Mouse (Mus musculus): ENCODE measurements around the gene Dzip1. TPM values are rescaled to one million over a fixed set of nuclear protein-coding genes. Genes with fewer than 3 reads are reported as not detected.
A peak's percentile ranks its signal among the peaks of the same experiment; 100 is the strongest.

The Dzip1 gene
- total and polyA plus RNA-seq, 3 experiments = 3.1 to 30.9 (median 6.9) TPM

DNA sequence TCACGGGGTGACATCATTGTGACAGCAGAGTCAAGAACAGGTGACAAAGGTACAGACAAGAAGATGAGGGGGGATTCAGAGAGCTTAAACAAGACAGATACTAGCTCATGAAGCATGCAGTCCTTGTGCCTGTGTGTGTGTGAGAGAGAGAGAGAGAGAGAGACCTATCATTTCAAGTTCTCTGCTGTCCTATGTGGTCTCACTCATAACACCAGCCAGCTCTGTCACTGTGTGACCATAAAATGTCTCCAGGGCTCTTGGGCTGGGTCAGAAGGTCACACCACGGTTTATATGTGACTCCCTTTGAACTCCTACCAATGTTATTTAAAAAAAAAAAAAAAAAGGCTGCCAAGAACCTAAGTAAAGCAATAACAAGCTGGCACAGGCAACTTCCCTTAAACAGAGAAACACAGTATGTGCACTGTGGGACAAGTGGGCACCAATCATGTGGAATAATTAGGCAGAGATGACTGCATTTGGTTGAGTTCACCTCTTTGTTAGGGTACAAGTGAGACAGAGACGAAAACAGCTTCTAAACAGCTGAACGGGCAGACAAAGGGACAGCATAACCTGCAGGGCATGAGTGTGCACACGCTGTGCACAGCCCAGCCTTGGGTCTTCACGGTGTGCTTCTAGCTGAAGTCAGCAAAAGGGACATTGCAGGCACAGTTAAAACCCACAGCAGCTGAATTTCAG lies 21.2 kb downstream of the Dzip1 start:
- ATAC-seq (ENCODE audit: extremely low read depth, insufficient number of reproducible peaks, low FRiP score, poor library complexity, severe bottlenecking) (no peak; the same call in 1 of the 2 replicates), DNase-seq (ENCODE audit: low spot score) (no peak)
- Histone ChIP-seq H3K4me1 (ENCODE audit: insufficient read depth, low read depth, low read length) (peaks cover 48% of the 10 kb centered on the region), H3K9me3 (replicated peaks) (no peaks in the 10 kb centered on the region; the same call in 1 of the 2 replicates), H3K36me3 (replicated peaks) (no peaks in the 10 kb centered on the region), H3K27me3 (ENCODE audit: insufficient read depth, low read length) (peaks cover 30% of the 10 kb centered on the region), H3K4me3 (ENCODE audit: low read depth, low read length) (no peak overlapping the region)
- TF ChIP-seq TAL1 (conservative IDR thresholded peaks at IDR 0.05; ENCODE audit: low read depth, low read length) (no peak), GATA1 (IDR thresholded peaks at IDR 0.05; ENCODE audit: borderline replicate concordance, low read length) (no peak), CTCF (IDR thresholded peaks at IDR 0.05; ENCODE audit: low read depth, low read length) (no peak), GATA2 (IDR thresholded peaks at IDR 0.05; ENCODE audit: borderline replicate concordance, low read depth, low read length) (no peak), POLR2AphosphoS5 (IDR thresholded peaks at IDR 0.05; ENCODE audit: insufficient replicate concordance, low read depth, low read length) (no peak)

DNA sequence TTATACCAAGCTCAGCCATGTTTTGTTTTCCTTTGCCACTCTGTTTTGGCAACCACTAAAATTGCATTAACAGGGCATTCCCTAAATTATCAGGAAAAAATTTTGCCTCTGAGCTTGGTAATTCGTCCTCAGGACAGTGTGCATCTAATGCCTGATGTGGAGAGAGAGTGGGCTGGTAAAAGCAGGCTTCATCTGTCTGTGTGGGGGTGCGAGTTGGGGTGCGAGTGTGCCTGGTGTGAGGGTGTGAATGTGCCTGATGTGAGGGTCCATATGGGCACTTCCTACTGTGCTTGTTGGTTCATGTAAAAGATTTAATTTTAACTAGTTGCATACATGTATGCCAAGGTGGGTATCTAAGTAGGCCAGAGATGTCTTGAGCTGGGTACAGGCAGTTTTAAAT lies 21.9 kb downstream of the Dzip1 start:
- ATAC-seq (ENCODE audit: extremely low read depth, insufficient number of reproducible peaks, low FRiP score, poor library complexity, severe bottlenecking) (no peak), DNase-seq (ENCODE audit: low spot score) (no peak)
- no peak for TF ChIP-seq GATA2 (IDR thresholded peaks at IDR 0.05; ENCODE audit: borderline replicate concordance, low read depth, low read length)
- no peak for TF ChIP-seq CTCF (IDR thresholded peaks at IDR 0.05; ENCODE audit: low read depth, low read length)
- TF ChIP-seq TAL1 (conservative IDR thresholded peaks at IDR 0.05; ENCODE audit: low read depth, low read length) = no peak
- TF ChIP-seq GATA1 (IDR thresholded peaks at IDR 0.05; ENCODE audit: borderline replicate concordance, low read length) = no peak
- no peak for TF ChIP-seq POLR2AphosphoS5 (IDR thresholded peaks at IDR 0.05; ENCODE audit: insufficient replicate concordance, low read depth, low read length)
- peaks cover 48% of the 10 kb centered on the region for H3K4me1 ChIP-seq (ENCODE audit: insufficient read depth, low read depth, low read length)
- no peaks in the 10 kb centered on the region; the same call in 1 of the 2 replicates for H3K9me3 ChIP-seq (replicated peaks)
- no peaks in the 10 kb centered on the region for H3K36me3 ChIP-seq (replicated peaks)
- peaks cover 30% of the 10 kb centered on the region for H3K27me3 ChIP-seq (ENCODE audit: insufficient read depth, low read length)
- H3K4me3 ChIP-seq (ENCODE audit: low read depth, low read length) = no peak overlapping the region

GRCm38 (mm10) chr14:118900911-118901310 lies 24.3 kb downstream of the Dzip1 start:
- H3K36me3 ChIP-seq (replicated peaks) = no peaks in the 10 kb centered on the region
- DNase-seq (ENCODE audit: low spot score) (no peak), ATAC-seq (ENCODE audit: extremely low read depth, insufficient number of reproducible peaks, low FRiP score, poor library complexity, severe bottlenecking) (no peak; the same call in 1 of the 2 replicates)
- H3K4me1 ChIP-seq (ENCODE audit: insufficient read depth, low read depth, low read length) = peaks cover 41% of the 10 kb centered on the region
- H3K4me3 ChIP-seq (ENCODE audit: low read depth, low read length) = no peak overlapping the region
- TF ChIP-seq GATA2 (IDR thresholded peaks at IDR 0.05; ENCODE audit: borderline replicate concordance, low read depth, low read length) (no peak), GATA1 (IDR thresholded peaks at IDR 0.05; ENCODE audit: borderline replicate concordance, low read length) (no peak), CTCF (IDR thresholded peaks at IDR 0.05; ENCODE audit: low read depth, low read length) (no peak), POLR2AphosphoS5 (IDR thresholded peaks at IDR 0.05; ENCODE audit: insufficient replicate concordance, low read depth, low read length) (no peak), TAL1 (conservative IDR thresholded peaks at IDR 0.05; ENCODE audit: low read depth, low read length) (no peak)
- no peaks in the 10 kb centered on the region; the same call in 1 of the 2 replicates for H3K9me3 ChIP-seq (replicated peaks)
- peaks cover 25% of the 10 kb centered on the region for H3K27me3 ChIP-seq (ENCODE audit: insufficient read depth, low read length)

- Histone ChIP-seq H3K4me3 (ENCODE audit: low read depth, low read length) (no peak overlapping the region), H3K27me3 (ENCODE audit: insufficient read depth, low read length) (peaks cover 25% of the 10 kb centered on the region), H3K4me1 (ENCODE audit: insufficient read depth, low read depth, low read length) (peaks cover 37% of the 10 kb centered on the region), H3K9me3 (replicated peaks) (no peaks in the 10 kb centered on the region; the same call in 1 of the 2 replicates), H3K36me3 (replicated peaks) (no peaks in the 10 kb centered on the region)
- TF ChIP-seq POLR2AphosphoS5 (IDR thresholded peaks at IDR 0.05; ENCODE audit: insufficient replicate concordance, low read depth, low read length) = no peak
- no peak for TF ChIP-seq GATA2 (IDR thresholded peaks at IDR 0.05; ENCODE audit: borderline replicate concordance, low read depth, low read length)
- TF ChIP-seq GATA1 (IDR thresholded peaks at IDR 0.05; ENCODE audit: borderline replicate concordance, low read length) = no peak
- no peak for TF ChIP-seq CTCF (IDR thresholded peaks at IDR 0.05; ENCODE audit: low read depth, low read length)
- no peak for TF ChIP-seq TAL1 (conservative IDR thresholded peaks at IDR 0.05; ENCODE audit: low read depth, low read length)
- no peak for DNase-seq (ENCODE audit: low spot score)
- 0 out of 2 replicates have a peak, but pooled peaks have one; percentile 31 for ATAC-seq (ENCODE audit: extremely low read depth, insufficient number of reproducible peaks, low FRiP score, poor library complexity, severe bottlenecking)
Observed at GRCm38 (mm10) chr14:118899940-118900339, 25.3 kb downstream of the Dzip1 start.

DNA sequence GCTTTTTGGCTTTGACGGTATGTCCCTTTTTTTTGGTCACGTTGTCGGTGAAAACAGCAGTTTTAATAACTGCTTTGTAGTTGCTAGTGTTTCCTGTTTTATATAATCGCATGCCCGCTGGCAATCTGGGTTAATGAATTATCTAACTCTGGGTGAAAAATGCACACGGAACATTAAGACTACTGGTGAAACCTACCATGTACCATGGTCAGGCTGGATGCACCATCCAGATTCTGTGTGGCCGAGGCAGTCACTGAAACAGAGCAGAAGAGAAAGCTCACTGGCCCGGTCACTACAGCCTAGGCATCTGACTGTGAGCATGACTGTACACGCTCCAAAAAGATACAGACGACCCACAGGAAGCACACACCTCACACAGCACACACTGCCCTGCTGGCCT lies 29.6 kb downstream of the Dzip1 start:
- Histone ChIP-seq H3K4me1 (ENCODE audit: insufficient read depth, low read depth, low read length) (peaks cover 4% of the 10 kb centered on the region), H3K4me3 (ENCODE audit: low read depth, low read length) (no peak overlapping the region), H3K27me3 (ENCODE audit: insufficient read depth, low read length) (peaks cover 7% of the 10 kb centered on the region), H3K9me3 (replicated peaks) (no peaks in the 10 kb centered on the region), H3K36me3 (replicated peaks) (no peaks in the 10 kb centered on the region)
- TF ChIP-seq GATA1 (IDR thresholded peaks at IDR 0.05; ENCODE audit: borderline replicate concordance, low read length) = no peak
- TF ChIP-seq GATA2 (IDR thresholded peaks at IDR 0.05; ENCODE audit: borderline replicate concordance, low read depth, low read length) = no peak
- TF ChIP-seq CTCF (IDR thresholded peaks at IDR 0.05; ENCODE audit: low read depth, low read length) = no peak
- no peak for TF ChIP-seq POLR2AphosphoS5 (IDR thresholded peaks at IDR 0.05; ENCODE audit: insufficient replicate concordance, low read depth, low read length)
- TF ChIP-seq TAL1 (conservative IDR thresholded peaks at IDR 0.05; ENCODE audit: low read depth, low read length) = no peak
- no peak for ATAC-seq (ENCODE audit: extremely low read depth, insufficient number of reproducible peaks, low FRiP score, poor library complexity, severe bottlenecking)
- DNase-seq (ENCODE audit: low spot score) = no peak

DNA sequence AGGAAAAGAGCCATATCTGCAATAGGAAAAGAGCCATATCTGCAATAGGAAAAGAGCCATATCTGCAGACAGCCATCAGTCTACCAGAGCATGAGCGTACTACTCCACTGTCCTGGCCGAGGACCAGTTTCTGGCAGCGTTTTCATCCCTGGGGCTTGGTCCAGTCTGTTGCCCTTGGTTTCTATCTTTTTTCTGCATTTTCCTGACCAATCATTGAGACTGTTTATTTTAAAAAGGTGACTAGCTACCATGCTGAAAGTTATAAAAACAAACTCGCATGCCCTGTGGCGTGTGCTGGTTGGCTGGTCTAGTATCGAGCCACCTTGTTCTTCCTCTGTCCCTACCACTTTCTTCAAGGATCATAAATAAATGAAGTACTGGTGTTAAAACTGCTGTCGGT lies 30.0 kb downstream of the Dzip1 start:
- no peak for DNase-seq (ENCODE audit: low spot score)
- peaks cover 4% of the 10 kb centered on the region for H3K4me1 ChIP-seq (ENCODE audit: insufficient read depth, low read depth, low read length)
- no peak for TF ChIP-seq POLR2AphosphoS5 (IDR thresholded peaks at IDR 0.05; ENCODE audit: insufficient replicate concordance, low read depth, low read length)
- H3K9me3 ChIP-seq (replicated peaks) = no peaks in the 10 kb centered on the region
- no peaks in the 10 kb centered on the region for H3K36me3 ChIP-seq (replicated peaks)
- H3K4me3 ChIP-seq (ENCODE audit: low read depth, low read length) = no peak overlapping the region
- ATAC-seq (ENCODE audit: extremely low read depth, insufficient number of reproducible peaks, low FRiP score, poor library complexity, severe bottlenecking) = no peak
- peaks cover 7% of the 10 kb centered on the region for H3K27me3 ChIP-seq (ENCODE audit: insufficient read depth, low read length)

Measured in G1E (cell line).